Mouse (Mus musculus) E14TG2a.4 (cell line): Measurements from ENCODE around the gene Borcs8.

Experiments used
- CTCF ChIP-seq: conservative IDR thresholded peaks from 2 replicates; pipeline ENCODE4 v1.5.1; 2014; ENCODE audit warnings: low read length
- NANOG ChIP-seq: IDR thresholded peaks from 2 replicates; pipeline ENCODE4 v1.6.1; 2014; ENCODE audit warnings: borderline replicate concordance, low read length, mixed read lengths
- POU5F1 ChIP-seq: IDR thresholded peaks from 2 replicates; pipeline ENCODE4 v1.6.1; 2014; ENCODE audit warnings: low read length, borderline replicate concordance

GRCm38 (mm10) chr8:70134931-70135330, 4.4 kb upstream of the Borcs8 start:
- TF ChIP-seq CTCF (no peak), POU5F1 (no peak), NANOG (no peak)
